Mouse (Mus musculus) heart, postnatal 25 days (tissue): ENCODE measurements around the gene Macrod2. TPM values are rescaled to one million over a fixed set of nuclear protein-coding genes. Genes with fewer than 3 reads are reported as not detected.

Source experiments
- DNase-seq: peaks from one replicate; pipeline ENCODE4 v3.0.0; 2022; ENCODE audit warnings: low spot score
- intact Hi-C: fragments of 180-260 bp; cut with DNase I; formaldehyde crosslinking; loops from one replicate; pipeline ENCODE4 v1.15.1; 2025
- total RNA-seq, 2 experiments: library from RNA; stranded (reverse); gene quantifications; 2 replicates each; pipeline ENCODE4 v1.2.3; 2021

Macrod2 gene
- total RNA-seq, 2 experiments from 2014 or later, result 8.9 to 9.0 TPM

GRCm38 (mm10) chr2:141234724-141235453, 839.8 kb downstream of the Macrod2 start:
- DNase-seq, result no peak
- intact Hi-C loops, result no loop called here

- no peak for DNase-seq
- intact Hi-C loops, result no loop called here
Measured at GRCm38 (mm10) chr2:141247680-141248079, 852.6 kb downstream of the Macrod2 start.

- intact Hi-C loops, result no loop called here
- no peak for DNase-seq
Measured at GRCm38 (mm10) chr2:141264582-141264981, 869.5 kb downstream of the Macrod2 start.

GRCm38 (mm10) chr2:141266591-141266990, 871.5 kb downstream of the Macrod2 start:
- intact Hi-C loops, result no loop called here
- DNase-seq, result no peak

GRCm38 (mm10) chr2:141271541-141271940, 876.4 kb downstream of the Macrod2 start:
- no peak for DNase-seq
- intact Hi-C loops, result no loop called here

GRCm38 (mm10) chr2:141272966-141273365, 877.9 kb downstream of the Macrod2 start:
- intact Hi-C loops, result no loop called here

GRCm38 (mm10) chr2:141274262-141274661, 879.2 kb downstream of the Macrod2 start:
- no peak for DNase-seq
- intact Hi-C loops, result no loop called here

More at GRCm38 (mm10) chr2:141272966-141273365, 877.9 kb downstream of the Macrod2 start:
- no peak for DNase-seq

- no peak for DNase-seq
- intact Hi-C loops, result no loop called here
Measured at GRCm38 (mm10) chr2:141279130-141279698, 884.1 kb downstream of the Macrod2 start.

- DNase-seq, result no peak
- intact Hi-C loops, result no loop called here
Measured at GRCm38 (mm10) chr2:141280817-141281216, 885.7 kb downstream of the Macrod2 start.

GRCm38 (mm10) chr2:141286110-141286747, 891.1 kb downstream of the Macrod2 start:
- intact Hi-C loops, result no loop called here
- no peak for DNase-seq

GRCm38 (mm10) chr2:141288494-141288893, 893.4 kb downstream of the Macrod2 start:
- intact Hi-C loops, result no loop called here
- peak; percentile 4 for DNase-seq

GRCm38 (mm10) chr2:141289059-141289713, 894.1 kb downstream of the Macrod2 start:
- DNase-seq, result no peak
- intact Hi-C loops, result no loop called here

- DNase-seq, result no peak
- intact Hi-C loops, result no loop called here
Measured at GRCm38 (mm10) chr2:141292847-141293246, 897.7 kb downstream of the Macrod2 start.

GRCm38 (mm10) chr2:141299168-141299567, 904.1 kb downstream of the Macrod2 start:
- intact Hi-C loops, result no loop called here
- DNase-seq, result no peak

GRCm38 (mm10) chr2:141301030-141301429, 905.9 kb downstream of the Macrod2 start:
- intact Hi-C loops, result no loop called here
- no peak for DNase-seq

- DNase-seq, result no peak
- intact Hi-C loops, result no loop called here
Measured at GRCm38 (mm10) chr2:141308406-141308805, 913.3 kb downstream of the Macrod2 start.

- DNase-seq, result no peak
- intact Hi-C loops, result no loop called here
Measured at GRCm38 (mm10) chr2:141312136-141312948, 917.2 kb downstream of the Macrod2 start.

GRCm38 (mm10) chr2:141315349-141315748, 920.2 kb downstream of the Macrod2 start:
- intact Hi-C loops, result no loop called here
- no peak for DNase-seq

GRCm38 (mm10) chr2:141323956-141324460, 928.9 kb downstream of the Macrod2 start:
- intact Hi-C loops, result no loop called here
- no peak for DNase-seq

- intact Hi-C loops, result no loop called here
Measured at GRCm38 (mm10) chr2:141327296-141327695, 932.2 kb downstream of the Macrod2 start.

More at GRCm38 (mm10) chr2:141327296-141327695, 932.2 kb downstream of the Macrod2 start:
- no peak for DNase-seq
